Mouse (Mus musculus) C2C12 (cell line): ENCODE measurements at regions not wholly inside any gene's neighbourhood (a gene's known extent, or its start where the extent isn't known, plus 50 kb on each side); places are given as distances from the start of the nearest gene placed in this dataset.
A peak's percentile ranks its signal among the peaks of the same experiment; 100 is the strongest.

Experiments
- H3K27me3 ChIP-seq: one replicate; pipeline ENCODE4 v1.6.1; 2011; ENCODE audit not compliant: control insufficient read depth, insufficient read depth, insufficient read length
- H3K36me3 ChIP-seq: one replicate; pipeline ENCODE4 v1.6.1; 2011; ENCODE audit not compliant: control insufficient read depth, insufficient read depth
- H3K4me3 ChIP-seq: one replicate; pipeline ENCODE4 v1.5.1; 2011; ENCODE audit warnings: mild to moderate bottlenecking, control low read depth; ENCODE audit not compliant: poor library complexity, insufficient read depth, severe bottlenecking
- H3K79me2 ChIP-seq: one replicate; pipeline ENCODE4 v1.6.1; 2011; ENCODE audit not compliant: control insufficient read depth, insufficient read depth
- H3K79me3 ChIP-seq: one replicate; pipeline ENCODE4 v1.6.1; 2011; ENCODE audit warnings: low read depth, control low read depth
- H3ac ChIP-seq: one replicate; pipeline ENCODE3; 2011; ENCODE audit warnings: low read depth; ENCODE audit not compliant: control insufficient read depth, insufficient read length
- CEBPB ChIP-seq: IDR thresholded peaks from one replicate; pipeline ENCODE4 v1.6.1; 2011; ENCODE audit warnings: low read depth, mild to moderate bottlenecking, control low read depth, moderate library complexity
- CTCF ChIP-seq: IDR thresholded peaks from one replicate; pipeline ENCODE4 v1.5.1; 2011; ENCODE audit not compliant: control insufficient read depth, insufficient read depth, insufficient read length
- FOSL1 ChIP-seq: IDR thresholded peaks from one replicate; pipeline ENCODE4 v1.8.0; 2011; ENCODE audit warnings: mild to moderate bottlenecking, low read length; ENCODE audit not compliant: poor library complexity, insufficient read depth, severe bottlenecking
- MAX ChIP-seq: IDR thresholded peaks from one replicate; pipeline ENCODE4 v1.6.1; 2011; ENCODE audit warnings: mild to moderate bottlenecking, control low read depth
- MYOD1 ChIP-seq: IDR thresholded peaks from one replicate; pipeline ENCODE4 v1.6.1; 2011; ENCODE audit warnings: low read depth; ENCODE audit not compliant: control insufficient read depth, insufficient read length
- MYOG ChIP-seq: IDR thresholded peaks from one replicate; pipeline ENCODE4 v1.6.1; 2011; ENCODE audit not compliant: control insufficient read depth, insufficient read length; ENCODE audit errors: extremely low read depth
- USF1 ChIP-seq: IDR thresholded peaks from one replicate; pipeline ENCODE4 v1.6.1; 2011; ENCODE audit warnings: low read depth, mild to moderate bottlenecking, control low read depth, moderate library complexity

GRCm38 (mm10) chr15:74294691-74295090, 341.5 kb downstream of the Mroh4 start:
- H3ac ChIP-seq, result no peak overlapping the region
- no peaks in the 10 kb centered on the region for H3K79me2 ChIP-seq
- no peaks in the 10 kb centered on the region for H3K79me3 ChIP-seq
- no peak overlapping the region for H3K4me3 ChIP-seq
- TF ChIP-seq MYOD1, result no peak
- no peak for TF ChIP-seq FOSL1
- TF ChIP-seq MAX, result no peak
- no peak for TF ChIP-seq CTCF
- TF ChIP-seq CEBPB, result no peak
- no peak for TF ChIP-seq USF1
- no peaks in the 10 kb centered on the region for H3K27me3 ChIP-seq
- no peaks in the 10 kb centered on the region for H3K36me3 ChIP-seq

GRCm38 (mm10) chr15:74294109-74294508, 342.0 kb downstream of the Mroh4 start:
- no peak for TF ChIP-seq USF1
- no peak for TF ChIP-seq MYOD1
- no peak for TF ChIP-seq CEBPB
- TF ChIP-seq MAX, result peak; percentile 36
- TF ChIP-seq MYOG, result no peak
- TF ChIP-seq FOSL1, result peak; percentile 14
- no peak for TF ChIP-seq CTCF
- Histone ChIP-seq H3K79me2 (no peaks in the 10 kb centered on the region), H3ac (no peak overlapping the region), H3K79me3 (no peaks in the 10 kb centered on the region), H3K4me3 (no peak overlapping the region), H3K27me3 (no peaks in the 10 kb centered on the region), H3K36me3 (no peaks in the 10 kb centered on the region)

- Histone ChIP-seq H3K27me3 (no peaks in the 10 kb centered on the region), H3K79me3 (no peaks in the 10 kb centered on the region), H3K4me3 (no peak overlapping the region), H3ac (no peak overlapping the region), H3K79me2 (no peaks in the 10 kb centered on the region), H3K36me3 (no peaks in the 10 kb centered on the region)
- no peak for TF ChIP-seq MYOG
- TF ChIP-seq MAX, result no peak
- no peak for TF ChIP-seq FOSL1
- no peak for TF ChIP-seq CTCF
- no peak for TF ChIP-seq MYOD1
- TF ChIP-seq CEBPB, result no peak
- no peak for TF ChIP-seq USF1
Measured at GRCm38 (mm10) chr15:74287492-74287891, 348.7 kb downstream of the Mroh4 start.

GRCm38 (mm10) chr15:74283172-74283534, 353.0 kb downstream of the Mroh4 start:
- Histone ChIP-seq H3K36me3 (no peaks in the 10 kb centered on the region), H3ac (no peak overlapping the region), H3K27me3 (no peaks in the 10 kb centered on the region), H3K79me2 (no peaks in the 10 kb centered on the region), H3K4me3 (no peak overlapping the region), H3K79me3 (no peaks in the 10 kb centered on the region)
- TF ChIP-seq MAX, result no peak
- TF ChIP-seq CTCF, result no peak
- no peak for TF ChIP-seq FOSL1
- no peak for TF ChIP-seq MYOG
- no peak for TF ChIP-seq CEBPB
- no peak for TF ChIP-seq USF1
- TF ChIP-seq MYOD1, result no peak

- Histone ChIP-seq H3K4me3 (no peak overlapping the region), H3K79me3 (no peaks in the 10 kb centered on the region), H3K36me3 (no peaks in the 10 kb centered on the region), H3K27me3 (no peaks in the 10 kb centered on the region), H3K79me2 (no peaks in the 10 kb centered on the region), H3ac (no peak overlapping the region)
- TF ChIP-seq CTCF, result no peak
Measured at GRCm38 (mm10) chr15:74282440-74283171, 353.5 kb downstream of the Mroh4 start.

GRCm38 (mm10) chr15:74274435-74274834, 361.7 kb downstream of the Mroh4 start:
- no peaks in the 10 kb centered on the region for H3K79me3 ChIP-seq
- H3K79me2 ChIP-seq, result no peaks in the 10 kb centered on the region
- H3K4me3 ChIP-seq, result no peak overlapping the region
- H3K36me3 ChIP-seq, result no peaks in the 10 kb centered on the region
- H3ac ChIP-seq, result no peak overlapping the region
- no peaks in the 10 kb centered on the region for H3K27me3 ChIP-seq
- no peak for TF ChIP-seq MAX
- no peak for TF ChIP-seq FOSL1
- TF ChIP-seq CEBPB, result no peak
- TF ChIP-seq USF1, result no peak
- no peak for TF ChIP-seq MYOD1
- no peak for TF ChIP-seq CTCF
- TF ChIP-seq MYOG, result no peak
